Mouse (Mus musculus): ENCODE measurements around the gene Hmga1b.

GRCm38 (mm10) chr11:120722067-120722630, 40.4 kb upstream of the Hmga1b start:
- TF ChIP-seq CTCF (IDR thresholded peaks at IDR 0.05; ENCODE audit: low read depth) (0 out of 2 replicates have a peak, but pooled peaks have one; percentile 9), EP300 (IDR thresholded peaks at IDR 0.05; ENCODE audit: low read depth) (no peak)

All from liver, postnatal 0 days (tissue).